In genomic region chr5:17210723-17211245, GRCm38 (mm10) we compare ENCODE assay signal across 18 mouse cellular contexts.
DNase-seq lines count a peak whose midpoint lies in the region; ATAC-seq and TF ChIP-seq lines count a peak whose summit lies in the region.
"Had no signal": no experiment of that assay in that cellular context is flagged by ENCODE, and none has a peak within 500 bp of the region (broad histone marks: within the 10 kb centered on the region; RNA-seq: fewer than 3 reads in every experiment).

No protein-coding gene starts in this region.

- DNase-seq in kidney, adult 2 months: peak; percentile 23
- DNase-seq in lung, embryonic 14.5 days: peak; percentile 74
- no peak for DNase-seq in lung, postnatal 25 days (ENCODE audit: low spot score)
- DNase-seq in embryonic facial prominence, embryonic 14.5 days (ENCODE audit: low spot score): peak; percentile 84
- peak; percentile 13 for DNase-seq in gastrocnemius, postnatal 25 days
- DNase-seq in left cerebral cortex, postnatal 36 days (ENCODE audit: low spot score in 2 of 2): no peak
- DNase-seq: cerebellum, postnatal 14 days; embryo, embryonic 11 days; heart, adult 11 months; lung, postnatal 36 days; right cerebral cortex, postnatal 14 days had no signal

- TF ChIP-seq CTCF in kidney, adult 2 months (conservative IDR thresholded peaks at IDR 0.05; ENCODE audit: insufficient read depth, insufficient read length, low read depth, low read length): no peak
- no peak for TF ChIP-seq CTCF in lung, embryonic 14.5 days (IDR thresholded peaks at IDR 0.05; ENCODE audit: low read depth)

- H3K27ac ChIP-seq in kidney, adult 2 months (ENCODE audit: insufficient read depth, low read depth, low read length): no peak overlapping the region
- no peak overlapping the region for H3K27ac ChIP-seq in kidney, embryonic 14.5 days (ENCODE audit: low read depth, low read length)
- no peak overlapping the region; the same call in 1 of the 2 replicates for H3K27ac ChIP-seq in lung, embryonic 14.5 days (ENCODE audit: low read depth)
- no peak overlapping the region; the same call in 1 of the 2 replicates for H3K27ac ChIP-seq in embryonic facial prominence, embryonic 14.5 days (replicated peaks; ENCODE audit: low read depth, low read length)
- H3K27ac ChIP-seq: hindbrain, embryonic 12.5 days; liver, embryonic 14.5 days; midbrain, embryonic 10.5 days; neural tube, embryonic 13.5 days; stomach, postnatal 0 days had no signal

- H3K27me3 ChIP-seq in kidney, adult 2 months (replicated peaks; ENCODE audit: control insufficient read depth, insufficient read depth, low read length): no peaks in the 10 kb centered on the region
- no peaks in the 10 kb centered on the region for H3K27me3 ChIP-seq in kidney, embryonic 14.5 days (ENCODE audit: control insufficient read depth, insufficient read depth, low read length)
- no peaks in the 10 kb centered on the region for H3K27me3 ChIP-seq in lung, embryonic 14.5 days (ENCODE audit: insufficient read depth, low read length)
- no peaks in the 10 kb centered on the region for H3K27me3 ChIP-seq in embryonic facial prominence, embryonic 14.5 days (replicated peaks; ENCODE audit: control insufficient read depth, insufficient read depth, low read length)
- H3K27me3 ChIP-seq: hindbrain, embryonic 12.5 days; neural tube, embryonic 13.5 days had no signal

- intact Hi-C loops in left cerebral cortex, postnatal 36 days (cut with DNase I): no loop called here

- no peak overlapping the region for H3K4me2 ChIP-seq in kidney, embryonic 14.5 days (replicated peaks; ENCODE audit: low read depth, low read length)
- H3K4me2 ChIP-seq in lung, embryonic 14.5 days: no peak overlapping the region
- no peak overlapping the region for H3K4me2 ChIP-seq in embryonic facial prominence, embryonic 14.5 days (ENCODE audit: low read depth, low read length)
- H3K4me2 ChIP-seq: hindbrain, embryonic 12.5 days; neural tube, embryonic 13.5 days had no signal

- H3K9ac ChIP-seq in kidney, embryonic 14.5 days (ENCODE audit: low read depth, low read length): no peak overlapping the region
- no peak overlapping the region for H3K9ac ChIP-seq in lung, embryonic 14.5 days
- H3K9ac ChIP-seq in embryonic facial prominence, embryonic 14.5 days (ENCODE audit: low read depth, low read length): no peak overlapping the region
- H3K9ac ChIP-seq: hindbrain, embryonic 12.5 days; liver, embryonic 14.5 days; neural tube, embryonic 13.5 days had no signal

- no peaks in the 10 kb centered on the region for H3K9me3 ChIP-seq in kidney, embryonic 14.5 days (ENCODE audit: control insufficient read depth, low read length)
- no peaks in the 10 kb centered on the region for H3K9me3 ChIP-seq in lung, embryonic 14.5 days (ENCODE audit: low read depth, low read length)
- no peaks in the 10 kb centered on the region for H3K9me3 ChIP-seq in embryonic facial prominence, embryonic 14.5 days (ENCODE audit: control insufficient read depth, low read length)
- H3K9me3 ChIP-seq: hindbrain, embryonic 12.5 days; midbrain, embryonic 10.5 days; neural tube, embryonic 13.5 days had no signal

- no peaks in the 10 kb centered on the region; the same call in 1 of the 2 replicates for H3K36me3 ChIP-seq in kidney, adult 2 months (ENCODE audit: control insufficient read depth, insufficient read depth, low read length)
- H3K36me3 ChIP-seq in kidney, embryonic 14.5 days (ENCODE audit: control insufficient read depth, insufficient read depth, low read length): no peaks in the 10 kb centered on the region
- no peaks in the 10 kb centered on the region for H3K36me3 ChIP-seq in lung, embryonic 14.5 days (ENCODE audit: insufficient read depth)
- H3K36me3 ChIP-seq in embryonic facial prominence, embryonic 14.5 days (ENCODE audit: control insufficient read depth, insufficient read depth, low read length): no peaks in the 10 kb centered on the region
- H3K36me3 ChIP-seq: hindbrain, embryonic 12.5 days; midbrain, embryonic 10.5 days; neural tube, embryonic 13.5 days had no signal

- H3K4me1 ChIP-seq in kidney, adult 2 months (ENCODE audit: control insufficient read depth, insufficient read depth, low read length): peaks cover 3% of the 10 kb centered on the region; the same call in 1 of the 2 replicates
- no peaks in the 10 kb centered on the region for H3K4me1 ChIP-seq in kidney, embryonic 14.5 days (ENCODE audit: control insufficient read depth, insufficient read depth, low read length)
- H3K4me1 ChIP-seq in lung, embryonic 14.5 days (ENCODE audit: insufficient read depth): no peaks in the 10 kb centered on the region
- H3K4me1 ChIP-seq in embryonic facial prominence, embryonic 14.5 days (ENCODE audit: control insufficient read depth, insufficient read depth, low read length): peaks cover 12% of the 10 kb centered on the region; the same call in 1 of the 2 replicates
- H3K4me1 ChIP-seq: hindbrain, embryonic 12.5 days; midbrain, embryonic 10.5 days; neural tube, embryonic 13.5 days had no signal

- H3K4me3 ChIP-seq in kidney, adult 2 months (ENCODE audit: insufficient read depth, low read depth, low read length): no peak overlapping the region
- no peak overlapping the region for H3K4me3 ChIP-seq in kidney, embryonic 14.5 days (ENCODE audit: low read length)
- H3K4me3 ChIP-seq in lung, embryonic 14.5 days (ENCODE audit: low read depth, low read length): no peak overlapping the region
- no peak overlapping the region for H3K4me3 ChIP-seq in embryonic facial prominence, embryonic 14.5 days (ENCODE audit: low read depth, low read length)
- H3K4me3 ChIP-seq: hindbrain, embryonic 12.5 days; midbrain, embryonic 10.5 days; neural tube, embryonic 13.5 days had no signal

- 37% methylated on average over 6 of the region's 6 CpGs for WGBS in kidney, adult 2 months
- WGBS in kidney, embryonic 14.5 days: 55% methylated on average over 6 of the region's 6 CpGs
- WGBS in lung, embryonic 14.5 days: 40% methylated on average over 6 of the region's 6 CpGs
- WGBS in embryonic facial prominence, embryonic 14.5 days: 35% methylated on average over 6 of the region's 6 CpGs

- TF ChIP-seq POLR2A in kidney, adult 2 months (IDR thresholded peaks at IDR 0.05; ENCODE audit: low read depth, low read length): no peak

- ATAC-seq in kidney, embryonic 14.5 days (ENCODE audit: low FRiP score, low TSS enrichment): no peak
- ATAC-seq in lung, embryonic 14.5 days (ENCODE audit: insufficient read depth): peak; percentile 90
- ATAC-seq in embryonic facial prominence, embryonic 14.5 days (ENCODE audit: low read depth): peak; percentile 68
- ATAC-seq: inflammation-experienced regulatory T-cells, adult 6 months had no signal

Comparison
In these comparisons a context has a peak if more than half of its experiments do, and no peak if none do; other contexts are left out.
1. DNase-seq: peak in kidney, adult 2 months (single experiment), lung, embryonic 14.5 days (single experiment), embryonic facial prominence, embryonic 14.5 days (single experiment) and gastrocnemius, postnatal 25 days (single experiment); none in lung, postnatal 25 days (single experiment) and left cerebral cortex, postnatal 36 days (0 of 2).